Mouse (Mus musculus) MEL (cell line): ENCODE results near the gene Cacna2d4. TPM values are rescaled to one million over a fixed set of nuclear protein-coding genes. Genes with fewer than 3 reads are reported as not detected.

Experiments
- DNase-seq: peaks from one replicate; pipeline ENCODE4 v3.0.0; 2011; ENCODE audit warnings: low read depth, low spot score
- H3K27ac ChIP-seq: 2 replicates; pipeline ENCODE4 v1.5.1; 2012; ENCODE audit warnings: low read depth, mild to moderate bottlenecking, control low read depth, low read length, moderate library complexity; ENCODE audit not compliant: control insufficient read depth
- H3K27me3 ChIP-seq, 2 experiments: fragments of 150-350 bp in 1 of 2; sonication (generic) in 1 of 2; 2 replicates each; pipeline ENCODE4 v1.6.1; 2012; ENCODE audit warnings: low read length in 2 of 2, mild to moderate bottlenecking in 2 of 2, improper control_type of control experiment in 1 of 2, moderate library complexity in 1 of 2; ENCODE audit not compliant: insufficient read depth in 2 of 2, control insufficient read depth in 1 of 2
- H3K36me3 ChIP-seq, 2 experiments: 2 replicates each; pipeline ENCODE4 v1.6.1; 2012 to 2014; ENCODE audit warnings: low read length in 2 of 2, improper control_type of control experiment in 1 of 2, inconsistent platforms in 1 of 2, mild to moderate bottlenecking in 1 of 2; ENCODE audit not compliant: insufficient read depth in 2 of 2, control insufficient read depth in 1 of 2
- H3K4me1 ChIP-seq, 2 experiments: fragments of 150-350 bp in 1 of 2; sonication (generic) in 1 of 2; 2 replicates each; pipeline ENCODE4 v1.6.1; 2012; ENCODE audit warnings: low read length in 2 of 2, improper control_type of control experiment in 1 of 2, mild to moderate bottlenecking in 1 of 2; ENCODE audit not compliant: insufficient read depth in 2 of 2, control insufficient read depth in 1 of 2
- H3K4me3 ChIP-seq, 2 experiments: fragments of 150-350 bp in 1 of 2; sonication (generic) in 1 of 2; 2 replicates each; pipeline ENCODE4 v1.5.1; 2012; ENCODE audit warnings: low read depth in 2 of 2, low read length in 2 of 2, mild to moderate bottlenecking in 2 of 2, moderate library complexity in 2 of 2, control low read depth in 1 of 2, improper control_type of control experiment in 1 of 2; ENCODE audit not compliant: control insufficient read depth in 1 of 2, insufficient read depth in 1 of 2
- H3K79me2 ChIP-seq: 2 replicates; pipeline ENCODE4 v1.6.1; 2012; ENCODE audit warnings: mild to moderate bottlenecking, low read length, moderate library complexity; ENCODE audit not compliant: control insufficient read depth, poor library complexity, insufficient read depth
- H3K9ac ChIP-seq: 2 replicates; pipeline ENCODE4 v1.6.1; 2012; ENCODE audit warnings: low read depth, mild to moderate bottlenecking, control low read depth, low read length, moderate library complexity; ENCODE audit not compliant: control insufficient read depth, poor library complexity, severe bottlenecking
- H3K9me3 ChIP-seq: fragments of 150-350 bp; sonication (generic); replicated peaks from 2 replicates; pipeline ENCODE4 v1.6.1; 2012; ENCODE audit warnings: mild to moderate bottlenecking, low read length, improper control_type of control experiment, moderate library complexity; ENCODE audit not compliant: insufficient read depth
- CHD1 ChIP-seq: IDR thresholded peaks from 2 replicates; pipeline ENCODE4 v1.6.1; 2012; ENCODE audit warnings: low read depth, mild to moderate bottlenecking, inconsistent platforms, low read length, improper control_type of control experiment
- CHD2 ChIP-seq: IDR thresholded peaks from 2 replicates; pipeline ENCODE4 v1.6.1; 2011; ENCODE audit warnings: low read length, improper control_type of control experiment
- CTCF ChIP-seq, 3 experiments: IDR thresholded peaks in 2 of 3; conservative IDR thresholded peaks in 1 of 3; 2 replicates each; pipeline ENCODE4 v1.5.1; 2011 to 2012; ENCODE audit warnings: low read length in 3 of 3, low read depth in 2 of 3, mild to moderate bottlenecking in 2 of 3, improper control_type of control experiment in 1 of 3, inconsistent platforms in 1 of 3, mixed read lengths in 1 of 3, moderate library complexity in 1 of 3; ENCODE audit not compliant: control insufficient read depth in 1 of 3, insufficient read depth in 1 of 3, poor library complexity in 1 of 3, severe bottlenecking in 1 of 3
- E2F4 ChIP-seq: IDR thresholded peaks from 2 replicates; pipeline ENCODE4 v1.6.1; 2011; ENCODE audit warnings: low read depth, low read length, improper control_type of control experiment, borderline replicate concordance
- ELF1 ChIP-seq: IDR thresholded peaks from 2 replicates; pipeline ENCODE4 v1.6.1; 2014; ENCODE audit warnings: low read depth, mild to moderate bottlenecking, inconsistent platforms, low read length, improper control_type of control experiment, moderate library complexity
- EP300 ChIP-seq, 2 experiments: IDR thresholded peaks; 2 replicates each; pipeline ENCODE4 v1.6.1; 2011; ENCODE audit warnings: improper control_type of control experiment in 2 of 2, low read length in 2 of 2, low read depth in 1 of 2, mild to moderate bottlenecking in 1 of 2
- GABPA ChIP-seq: IDR thresholded peaks from 2 replicates; pipeline ENCODE4 v1.6.1; 2012; ENCODE audit warnings: low read depth, mild to moderate bottlenecking, inconsistent platforms, low read length, improper control_type of control experiment, moderate library complexity
- HCFC1 ChIP-seq: IDR thresholded peaks from 2 replicates; pipeline ENCODE4 v1.6.1; 2012; ENCODE audit warnings: low read depth, mild to moderate bottlenecking, inconsistent platforms, low read length, improper control_type of control experiment, moderate library complexity
- KAT2A ChIP-seq: conservative IDR thresholded peaks from 2 replicates; pipeline ENCODE4 v1.6.1; 2012; ENCODE audit warnings: low read depth, low read length, improper control_type of control experiment, inconsistent platforms
- MAFK ChIP-seq: IDR thresholded peaks from 2 replicates; pipeline ENCODE4 v1.6.1; 2011; ENCODE audit warnings: low read depth, mild to moderate bottlenecking, low read length, improper control_type of control experiment, borderline replicate concordance
- MAX ChIP-seq: IDR thresholded peaks from 2 replicates; pipeline ENCODE4 v1.6.1; 2011; ENCODE audit warnings: low read length, improper control_type of control experiment
- MAZ ChIP-seq: IDR thresholded peaks from 2 replicates; pipeline ENCODE4 v1.6.1; 2012; ENCODE audit warnings: low read depth, mild to moderate bottlenecking, inconsistent platforms, low read length, improper control_type of control experiment
- MXI1 ChIP-seq: IDR thresholded peaks from 2 replicates; pipeline ENCODE4 v1.6.1; 2011; ENCODE audit warnings: mild to moderate bottlenecking, low read depth, low read length, improper control_type of control experiment
- MYC ChIP-seq: IDR thresholded peaks from 2 replicates; pipeline ENCODE4 v1.6.1; 2011; ENCODE audit warnings: low read depth, mild to moderate bottlenecking, low read length, improper control_type of control experiment, moderate library complexity
- NELFE ChIP-seq: IDR thresholded peaks from 2 replicates; pipeline ENCODE4 v1.6.1; 2011; ENCODE audit warnings: low read depth, low read length, improper control_type of control experiment
- NRF1 ChIP-seq: IDR thresholded peaks from 2 replicates; pipeline ENCODE4 v1.6.1; 2014; ENCODE audit warnings: low read depth, mild to moderate bottlenecking, inconsistent platforms, low read length, improper control_type of control experiment, moderate library complexity; ENCODE audit not compliant: poor library complexity, insufficient read depth, severe bottlenecking
- POLR2A ChIP-seq, 2 experiments: IDR thresholded peaks; 2 replicates each; pipeline ENCODE4 v1.6.1; 2011 to 2012; ENCODE audit warnings: low read length in 2 of 2, mild to moderate bottlenecking in 2 of 2, control low read depth in 1 of 2, improper control_type of control experiment in 1 of 2, low read depth in 1 of 2, moderate library complexity in 1 of 2; ENCODE audit not compliant: control insufficient read depth in 1 of 2, insufficient read depth in 1 of 2, poor library complexity in 1 of 2
- RAD21 ChIP-seq: IDR thresholded peaks from 2 replicates; pipeline ENCODE4 v1.6.1; 2011; ENCODE audit warnings: mild to moderate bottlenecking, low read depth, low read length, improper control_type of control experiment
- RCOR1 ChIP-seq: IDR thresholded peaks from 2 replicates; pipeline ENCODE4 v1.6.1; 2012; ENCODE audit warnings: low read depth, mild to moderate bottlenecking, inconsistent platforms, low read length, improper control_type of control experiment
- SIN3A ChIP-seq: IDR thresholded peaks from 2 replicates; pipeline ENCODE4 v1.6.1; 2012; ENCODE audit warnings: low read length, improper control_type of control experiment, inconsistent platforms
- TAL1 ChIP-seq: IDR thresholded peaks from 2 replicates; pipeline ENCODE4 v1.6.1; 2012; ENCODE audit warnings: mild to moderate bottlenecking, inconsistent platforms, low read length, moderate library complexity, mixed read lengths
- TBP ChIP-seq: IDR thresholded peaks from 2 replicates; pipeline ENCODE4 v1.8.0; 2011; ENCODE audit warnings: low read depth, low read length, improper control_type of control experiment
- UBTF ChIP-seq: IDR thresholded peaks from 2 replicates; pipeline ENCODE4 v1.6.1; 2012; ENCODE audit warnings: low read depth, mild to moderate bottlenecking, inconsistent platforms, low read length, improper control_type of control experiment, moderate library complexity, borderline replicate concordance; ENCODE audit not compliant: insufficient read depth
- USF1 ChIP-seq: IDR thresholded peaks from 2 replicates; pipeline ENCODE4 v1.6.1; 2014; ENCODE audit warnings: low read depth, mild to moderate bottlenecking, inconsistent platforms, low read length, improper control_type of control experiment, moderate library complexity
- USF2 ChIP-seq, 2 experiments: IDR thresholded peaks; 2 replicates each; pipeline ENCODE4 v1.6.1; 2011 to 2012; ENCODE audit warnings: improper control_type of control experiment in 2 of 2, low read length in 2 of 2, borderline replicate concordance in 1 of 2, inconsistent platforms in 1 of 2, low read depth in 1 of 2, mild to moderate bottlenecking in 1 of 2; ENCODE audit not compliant: insufficient read depth in 1 of 2
- ZC3H11A ChIP-seq: IDR thresholded peaks from 2 replicates; pipeline ENCODE4 v1.6.1; 2012; ENCODE audit warnings: low read depth, mild to moderate bottlenecking, inconsistent platforms, low read length, improper control_type of control experiment
- ZKSCAN1 ChIP-seq: IDR thresholded peaks from 2 replicates; pipeline ENCODE4 v1.6.1; 2012; ENCODE audit warnings: low read depth, mild to moderate bottlenecking, inconsistent platforms, low read length, improper control_type of control experiment, moderate library complexity
- ZMIZ1 ChIP-seq: IDR thresholded peaks from 2 replicates; pipeline ENCODE4 v1.6.1; 2012; ENCODE audit warnings: low read depth, mild to moderate bottlenecking, inconsistent platforms, low read length, improper control_type of control experiment, moderate library complexity
- ZNF384 ChIP-seq: IDR thresholded peaks from 2 replicates; pipeline ENCODE4 v1.6.1; 2012; ENCODE audit warnings: low read depth, mild to moderate bottlenecking, inconsistent platforms, low read length, improper control_type of control experiment
- polyA plus RNA-seq, 2 experiments: library from polyadenylated mRNA; stranded (reverse) in 1 of 2; unstranded in 1 of 2; fragments of >175 nt in 1 of 2; fragments of >200 nt in 1 of 2; gene quantifications; 2 replicates each; pipeline versions ENCODE4 v1.2.1 to v1.2.4; 2012; ENCODE audit warnings: low replicate concordance in 2 of 2, low read depth in 1 of 2; ENCODE audit not compliant: insufficient read length in 2 of 2, insufficient read depth in 1 of 2, missing spikeins in 1 of 2
- total RNA-seq: library from RNA; depleted of rRNA; stranded (reverse); fragments of 300-350 nt; gene quantifications from 2 replicates; pipeline ENCODE4 v1.2.3, GENCODE M21; 2012

Gene Cacna2d4
- total and polyA plus RNA-seq, 3 experiments, result 0.69 to 1.1 TPM; not detected in 1

DNA sequence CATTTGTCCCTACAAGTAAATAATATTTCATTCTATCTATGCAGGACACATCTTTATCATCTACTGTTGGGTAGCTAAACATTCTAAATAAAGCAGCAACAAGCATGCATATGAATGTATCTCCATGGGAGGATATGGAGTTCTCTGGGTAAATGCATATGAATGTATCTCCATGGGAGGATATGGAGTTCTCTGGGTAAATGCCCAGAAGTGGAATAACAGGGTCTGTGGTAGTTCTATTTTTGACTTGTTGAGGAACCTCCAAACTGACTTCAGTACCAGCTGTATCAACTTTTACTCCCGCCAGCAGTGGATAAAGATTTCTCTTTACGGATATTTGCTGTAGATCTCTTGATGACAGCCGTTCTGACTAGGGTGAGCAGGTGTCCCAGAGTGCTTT is 12.3 kb downstream of the Cacna2d4 start:
- TF ChIP-seq ZC3H11A, result no peak
- no peak for TF ChIP-seq CHD1
- TF ChIP-seq MYC, result no peak
- TF ChIP-seq TAL1, result no peak
- TF ChIP-seq NELFE, result no peak
- TF ChIP-seq ZNF384, result no peak
- TF ChIP-seq MXI1, result no peak
- TF ChIP-seq RCOR1, result no peak
- TF ChIP-seq CHD2, result no peak
- no peak for TF ChIP-seq EP300 (IDR thresholded peaks at IDR 0.05; ENCODE audit: low read depth in 1 of 2, low read length in 2 of 2)
- TF ChIP-seq ZKSCAN1, result no peak
- no peak for TF ChIP-seq GABPA
- TF ChIP-seq KAT2A, result no peak
- TF ChIP-seq RAD21, result no peak
- TF ChIP-seq ZMIZ1, result no peak
- no peaks in the 10 kb centered on the region for H3K79me2 ChIP-seq
- H3K36me3 ChIP-seq, result no peaks in the 10 kb centered on the region
- no peaks in the 10 kb centered on the region for H3K9me3 ChIP-seq
- no peak overlapping the region for H3K27ac ChIP-seq
- H3K4me1 ChIP-seq, result no peaks in the 10 kb centered on the region
- no peak overlapping the region for H3K9ac ChIP-seq
- no peak for DNase-seq
- no peak overlapping the region for H3K4me3 ChIP-seq
- peaks cover 0 to 4% of the 10 kb centered on the region in 2 experiments; a peak in 2 of 4 replicates for H3K27me3 ChIP-seq

DNA sequence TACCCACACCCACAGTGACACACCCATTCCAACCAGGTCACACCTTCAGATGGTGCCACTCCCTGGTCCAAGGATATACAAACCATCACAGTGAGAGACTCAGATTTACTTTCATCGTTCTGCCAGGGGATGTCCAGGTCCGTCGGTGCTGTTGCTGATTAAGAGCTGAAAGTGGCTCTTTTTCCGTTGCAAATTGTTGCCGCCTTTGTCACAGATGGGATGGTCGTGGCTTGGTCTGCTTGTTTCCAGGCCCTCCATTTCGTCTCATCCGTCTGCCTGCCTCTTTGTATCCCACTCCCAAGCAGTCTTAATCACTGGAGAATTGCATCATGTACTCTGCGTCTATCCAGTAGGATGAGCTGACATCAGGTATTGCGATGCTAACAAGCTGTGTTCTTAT is 13.4 kb downstream of the Cacna2d4 start:
- Histone ChIP-seq H3K9ac (no peak overlapping the region), H3K79me2 (no peaks in the 10 kb centered on the region)

More for the DNA sequence above, 13.4 kb downstream of the Cacna2d4 start:
- no peaks in the 10 kb centered on the region for H3K9me3 ChIP-seq
- no peak for TF ChIP-seq ELF1
- no peak for TF ChIP-seq UBTF
- TF ChIP-seq ZC3H11A, result no peak
- TF ChIP-seq SIN3A, result no peak
- TF ChIP-seq MAZ, result no peak
- TF ChIP-seq MXI1, result no peak
- TF ChIP-seq POLR2A (IDR thresholded peaks at IDR 0.05; ENCODE audit: control insufficient read depth in 1 of 2, insufficient read depth in 1 of 2, low read depth in 1 of 2, low read length in 2 of 2, poor library complexity in 1 of 2), result no peak
- no peak for TF ChIP-seq MYC
- no peak for TF ChIP-seq MAFK
- no peak for TF ChIP-seq E2F4
- no peak for TF ChIP-seq CTCF (IDR thresholded peaks at IDR 0.05 in 2 of 3, conservative IDR thresholded peaks at IDR 0.05 in 1 of 3; ENCODE audit: control insufficient read depth in 1 of 3, insufficient read depth in 1 of 3, low read depth in 2 of 3, low read length in 3 of 3, poor library complexity in 1 of 3, severe bottlenecking in 1 of 3)
- TF ChIP-seq USF2 (IDR thresholded peaks at IDR 0.05; ENCODE audit: borderline replicate concordance in 1 of 2, insufficient read depth in 1 of 2, low read depth in 1 of 2, low read length in 2 of 2), result no peak
- no peak for TF ChIP-seq CHD1
- no peak for TF ChIP-seq MAX
- no peak for TF ChIP-seq NRF1
- TF ChIP-seq EP300 (IDR thresholded peaks at IDR 0.05; ENCODE audit: low read depth in 1 of 2, low read length in 2 of 2), result no peak
- TF ChIP-seq TBP, result no peak
- TF ChIP-seq ZMIZ1, result no peak
- TF ChIP-seq USF1, result no peak
- TF ChIP-seq HCFC1, result no peak
- TF ChIP-seq, all 39 proteins: peak for 0
- no peak for DNase-seq
- Histone ChIP-seq H3K4me1 (no peaks in the 10 kb centered on the region), H3K27ac (no peak overlapping the region), H3K27me3 (peaks cover 0 to 6% of the 10 kb centered on the region in 2 experiments; a peak in 2 of 4 replicates), H3K4me3 (no peak overlapping the region), H3K36me3 (no peaks in the 10 kb centered on the region)
